Mouse (Mus musculus) erythroblast, embryonic 14.5 days (primary cell): Measurements from ENCODE around the gene Gm45837.

Experiments used
- GATA1 ChIP-seq: IDR thresholded peaks from 2 replicates; pipeline ENCODE4 v1.6.1; 2012; ENCODE audit warnings: low read length, inconsistent platforms, mixed read lengths
- TAL1 ChIP-seq: IDR thresholded peaks from 3 replicates; pipeline ENCODE4 v1.6.1; 2012; ENCODE audit warnings: low read length, inconsistent platforms, mixed read lengths

GRCm38 (mm10) chr7:101391909-101392479 is 18.7 kb upstream of the Gm45837 start:
- TF ChIP-seq GATA1 (no peak), TAL1 (no peak)
